Mouse (Mus musculus) forebrain, postnatal 0 days (tissue): ENCODE data around the gene Slc12a4. TPM values are rescaled to one million over a fixed set of nuclear protein-coding genes. Genes with fewer than 3 reads are reported as not detected.

Experiments
- ATAC-seq: fragments of 200-750 bp; cut with Nextera tagmentation; 2 replicates; pipeline ENCODE4 v1.8.0; 2017; ENCODE audit warnings: mild to moderate bottlenecking, moderate library complexity
- DNase-seq: peaks from one replicate; pipeline ENCODE4 v3.0.0-alpha.2; 2015
- H3K27ac ChIP-seq: fragments of 300-500 bp; sonication (generic); 2 replicates; pipeline ENCODE4 v1.5.1; 2014; ENCODE audit warnings: low read depth, mild to moderate bottlenecking, antibody characterized with exemption, low read length, moderate library complexity, mixed read lengths
- H3K27me3 ChIP-seq: fragments of 300-500 bp; sonication (generic); 2 replicates; pipeline ENCODE4 v1.6.1; 2014; ENCODE audit warnings: mild to moderate bottlenecking, low read length, mixed read lengths; ENCODE audit not compliant: insufficient read depth
- H3K36me3 ChIP-seq: fragments of 300-500 bp; sonication (generic); 2 replicates; pipeline ENCODE4 v1.6.1; 2014; ENCODE audit warnings: mild to moderate bottlenecking, moderate library complexity; ENCODE audit not compliant: insufficient read depth
- H3K4me1 ChIP-seq: fragments of 300-500 bp; sonication (generic); 2 replicates; pipeline ENCODE4 v1.6.1; 2014; ENCODE audit warnings: antibody characterized with exemption; ENCODE audit not compliant: insufficient read depth
- H3K4me2 ChIP-seq: fragments of 300-500 bp; sonication (generic); 2 replicates; pipeline ENCODE4 v1.6.1; 2014; ENCODE audit warnings: low read depth, mild to moderate bottlenecking, moderate library complexity
- H3K4me3 ChIP-seq: fragments of 300-500 bp; sonication (generic); 2 replicates; pipeline ENCODE4 v1.5.1; 2014; ENCODE audit warnings: low read depth, low read length, mixed read lengths
- H3K9ac ChIP-seq: fragments of 300-500 bp; sonication (generic); 2 replicates; pipeline ENCODE4 v1.6.1; 2014; ENCODE audit warnings: mild to moderate bottlenecking
- H3K9me3 ChIP-seq: fragments of 300-500 bp; sonication (generic); 2 replicates; pipeline ENCODE4 v1.6.1; 2016; ENCODE audit warnings: low read length
- CTCF ChIP-seq: sonication (generic); IDR thresholded peaks from 2 replicates; pipeline ENCODE4 v1.5.1; 2016; ENCODE audit warnings: antibody characterized with exemption, control low read depth, low read depth
- WGBS: fragments of 180-500 bp; shearing (Covaris S2); extraction: QIAGEN DNeasy Blood & Tissue Kit; methylation state at CpG from one replicate; pipeline ENCODE4 v1.1.7; 2014; 5-methylcytosine and 5-hydroxymethylcytosine counted together
- polyA plus RNA-seq: library from polyadenylated mRNA; unstranded; fragments of >200 nt; fragmentation: Nextera tagmentation; extraction: Ambion mirVana; gene quantifications from 2 replicates; pipeline ENCODE4 v1.2.1, GENCODE M21; 2015
- total RNA-seq: library from RNA; depleted of rRNA; stranded (reverse); fragments of >200 nt; gene quantifications from 2 replicates; pipeline ENCODE4 v1.2.3, GENCODE M21; 2014

Gene Slc12a4
- total and polyA plus RNA-seq, 2 experiments from 2014 or later = 12.1 to 12.4 TPM

- TF ChIP-seq CTCF = no peak
- no peak within 1 kb of the TSS for H3K9ac ChIP-seq
- H3K4me3 ChIP-seq = no peak within 1 kb of the TSS
- no peak within 1 kb of the TSS for H3K4me2 ChIP-seq
- 74% methylated on average over 4 of the region's 4 CpGs for WGBS
- no peak within 1 kb of the TSS for H3K27ac ChIP-seq
- H3K36me3 ChIP-seq = no peaks in the 10 kb centered on the region
- no peaks in the 10 kb centered on the region for H3K27me3 ChIP-seq
- DNase-seq (no peak), ATAC-seq (no peak)
- no peaks in the 10 kb centered on the region for H3K9me3 ChIP-seq
- H3K4me1 ChIP-seq = peaks cover 11% of the 10 kb centered on the region
Observed at GRCm38 (mm10) chr8:106005875-106006274, 40.0 kb upstream of the Slc12a4 start, which contains the start of gene Dpep2nb. Gene Dpep2nb, minus strand, starts transcription at chr8:106005975.

DNA sequence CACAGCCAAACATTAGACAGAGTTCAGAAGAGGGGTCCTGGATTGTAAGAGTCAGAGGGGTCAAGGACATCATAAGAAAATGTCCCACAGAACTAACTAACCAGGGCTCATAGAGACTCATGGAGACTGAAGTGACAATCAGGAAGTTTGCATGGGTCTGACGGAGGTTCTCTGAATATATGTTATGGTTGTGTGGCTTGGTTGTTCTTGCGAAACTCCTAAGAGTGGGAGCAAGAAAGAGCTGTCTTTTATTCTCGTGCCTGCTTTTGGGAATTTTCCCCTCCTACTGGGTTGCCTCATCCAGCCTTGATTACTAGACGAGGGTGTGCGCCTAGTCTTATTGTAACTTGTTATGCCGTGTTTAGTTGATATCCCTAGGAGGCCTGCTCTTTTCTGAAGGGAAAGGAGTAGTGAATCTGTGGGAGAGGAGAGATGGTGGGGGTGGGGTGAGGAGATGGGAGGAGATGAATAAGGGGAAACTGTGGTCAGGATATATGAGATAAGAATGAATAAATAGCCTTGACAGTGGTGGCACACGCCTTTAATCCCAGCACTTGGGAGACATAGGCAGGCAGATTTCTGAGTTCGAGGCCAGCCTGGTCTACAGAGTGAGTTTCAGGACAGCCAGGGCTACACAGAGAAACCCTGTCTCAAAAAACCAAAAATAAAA is 38.8 kb upstream of the Slc12a4 start:
- H3K9me3 ChIP-seq = no peaks in the 10 kb centered on the region
- no peak for DNase-seq
- H3K4me3 ChIP-seq = no peak overlapping the region
- no peak for TF ChIP-seq CTCF
- H3K36me3 ChIP-seq = no peaks in the 10 kb centered on the region
- no peak overlapping the region for H3K27ac ChIP-seq
- no peaks in the 10 kb centered on the region for H3K27me3 ChIP-seq
- 76% methylated on average over 8 of the region's 8 CpGs for WGBS
- 0 out of 2 replicates have a peak, but pooled peaks cover under 1% of the 10 kb centered on the region for H3K4me1 ChIP-seq
- ATAC-seq = no peak
- H3K4me2 ChIP-seq = no peak overlapping the region
- no peak overlapping the region for H3K9ac ChIP-seq

DNA sequence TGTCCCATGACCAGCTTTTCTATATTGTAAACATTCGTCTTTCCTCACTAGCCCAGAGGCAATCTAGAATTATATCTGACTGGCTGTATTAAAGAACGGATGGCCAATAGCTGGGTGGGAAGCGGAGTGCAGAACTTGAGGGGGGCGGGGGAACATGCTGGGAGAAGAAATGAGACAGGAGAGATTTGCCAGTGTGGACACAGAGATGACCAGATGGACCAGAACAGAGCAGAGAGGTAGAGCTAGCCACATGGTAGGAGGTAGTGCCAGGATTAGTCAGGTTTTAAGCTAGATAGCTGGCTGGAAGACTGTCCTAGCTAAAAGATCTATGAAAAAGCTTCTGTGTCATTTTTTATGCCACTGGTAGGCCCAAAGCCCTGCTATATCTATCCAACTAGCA is 36.0 kb upstream of the Slc12a4 start:
- Histone ChIP-seq H3K27ac (no peak overlapping the region), H3K4me1 (no peaks in the 10 kb centered on the region), H3K4me2 (no peak overlapping the region), H3K27me3 (no peaks in the 10 kb centered on the region), H3K9ac (no peak overlapping the region), H3K9me3 (no peaks in the 10 kb centered on the region), H3K4me3 (no peak overlapping the region), H3K36me3 (no peaks in the 10 kb centered on the region)
- ATAC-seq (no peak), DNase-seq (no peak)
- TF ChIP-seq CTCF = no peak
- 78% methylated on average over 4 of the region's 4 CpGs for WGBS

DNA sequence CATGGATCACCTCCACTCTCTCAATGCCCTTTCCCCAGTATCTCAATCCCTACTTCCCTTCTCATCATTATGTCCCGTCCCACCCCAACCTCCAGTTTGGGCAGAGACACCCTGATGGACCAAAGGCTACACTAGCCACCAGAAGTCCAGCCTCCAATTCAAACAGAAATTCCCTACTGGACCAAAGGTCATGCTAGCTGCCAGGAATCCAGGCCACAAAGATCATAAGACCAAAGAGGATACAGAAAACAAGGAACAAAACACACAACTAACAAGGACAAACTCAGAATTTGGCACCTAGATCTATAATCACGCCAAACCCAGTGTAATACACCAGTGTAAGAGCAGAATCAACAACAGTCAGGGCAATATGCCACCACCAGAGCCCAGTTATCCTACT is 33.1 kb upstream of the Slc12a4 start:
- Histone ChIP-seq H3K36me3 (no peaks in the 10 kb centered on the region), H3K9ac (no peak overlapping the region), H3K4me1 (no peaks in the 10 kb centered on the region), H3K27ac (no peak overlapping the region), H3K9me3 (no peaks in the 10 kb centered on the region), H3K4me3 (no peak overlapping the region), H3K4me2 (no peak overlapping the region), H3K27me3 (no peaks in the 10 kb centered on the region)
- DNase-seq = no peak
- 80% methylated on average over 2 of the region's 2 CpGs for WGBS
- ATAC-seq = no peak
- TF ChIP-seq CTCF = no peak

GRCm38 (mm10) chr8:105996359-105996758 is 30.5 kb upstream of the Slc12a4 start:
- Histone ChIP-seq H3K4me2 (no peak overlapping the region), H3K9ac (no peak overlapping the region), H3K4me1 (no peaks in the 10 kb centered on the region), H3K27ac (no peak overlapping the region), H3K36me3 (no peaks in the 10 kb centered on the region), H3K4me3 (no peak overlapping the region), H3K9me3 (no peaks in the 10 kb centered on the region), H3K27me3 (no peaks in the 10 kb centered on the region)
- ATAC-seq (no peak), DNase-seq (no peak)
- WGBS = 62% methylated on average over 7 of the region's 7 CpGs
- no peak for TF ChIP-seq CTCF

- no peaks in the 10 kb centered on the region for H3K27me3 ChIP-seq
- 72% methylated on average over 4 of the region's 4 CpGs for WGBS
- ATAC-seq = no peak
- H3K9me3 ChIP-seq = no peaks in the 10 kb centered on the region
- H3K4me3 ChIP-seq = no peak overlapping the region
- no peak for TF ChIP-seq CTCF
- no peak overlapping the region for H3K9ac ChIP-seq
- no peaks in the 10 kb centered on the region for H3K36me3 ChIP-seq
- H3K27ac ChIP-seq = no peak overlapping the region
- no peaks in the 10 kb centered on the region for H3K4me1 ChIP-seq
- H3K4me2 ChIP-seq = no peak overlapping the region
- no peak for DNase-seq
Observed at GRCm38 (mm10) chr8:105993226-105993625, 27.3 kb upstream of the Slc12a4 start.

- Histone ChIP-seq H3K27me3 (no peaks in the 10 kb centered on the region), H3K4me1 (no peaks in the 10 kb centered on the region), H3K4me2 (no peak overlapping the region), H3K9me3 (no peaks in the 10 kb centered on the region), H3K9ac (no peak overlapping the region), H3K36me3 (no peaks in the 10 kb centered on the region), H3K4me3 (no peak overlapping the region), H3K27ac (no peak overlapping the region)
- ATAC-seq = no peak
- TF ChIP-seq CTCF = no peak
- DNase-seq = no peak
- 64% methylated on average over 5 of the region's 5 CpGs for WGBS
Observed at GRCm38 (mm10) chr8:105992499-105992898, 26.6 kb upstream of the Slc12a4 start.
